Mouse (Mus musculus): ENCODE data around the gene Cenph. TPM values are rescaled to one million over a fixed set of nuclear protein-coding genes. Genes with fewer than 3 reads are reported as not detected.
"Not testable (repeated sequence)": the region's sequence is repeated elsewhere in the genome, so short reads cannot be mapped to it uniquely, and the experiment has no call there.

Gene Cenph
- total RNA-seq (2015) (36.9 and 44.5 TPM in 2 replicates), total RNA-seq (2017) (31.4 and 39.6 TPM in 2 replicates)

GRCm38 (mm10) chr13:100775252-100776055 lies at the start of gene Cenph:
Cenph (minus strand) TSS chr13:100775899.
- ATAC-seq (ENCODE audit: poor library complexity, severe bottlenecking): peak; percentile 99

GRCm38 (mm10) chr13:100824916-100825315 lies 49.2 kb upstream of the Cenph start:
- no peak for ATAC-seq (ENCODE audit: poor library complexity, severe bottlenecking)

GRCm38 (mm10) chr13:100824306-100824705 lies 48.6 kb upstream of the Cenph start:
- peak; percentile 40; the same call in 1 of the 2 replicates for ATAC-seq (ENCODE audit: poor library complexity, severe bottlenecking)

GRCm38 (mm10) chr13:100823863-100824262 lies 48.2 kb upstream of the Cenph start:
- ATAC-seq (ENCODE audit: poor library complexity, severe bottlenecking): no peak

- no peak for ATAC-seq (ENCODE audit: poor library complexity, severe bottlenecking)
These were observed 38.8 kb upstream of the Cenph start for GRCm38 (mm10) chr13:100814451-100814850.

- ATAC-seq (ENCODE audit: poor library complexity, severe bottlenecking): no peak
These were observed 30.1 kb upstream of the Cenph start for GRCm38 (mm10) chr13:100805776-100806175.

GRCm38 (mm10) chr13:100797171-100797570 lies 21.5 kb upstream of the Cenph start:
- ATAC-seq (ENCODE audit: poor library complexity, severe bottlenecking): no peak

GRCm38 (mm10) chr13:100789083-100789482 lies 13.4 kb upstream of the Cenph start:
- no peak for ATAC-seq (ENCODE audit: poor library complexity, severe bottlenecking)

GRCm38 (mm10) chr13:100788057-100788456 lies 12.4 kb upstream of the Cenph start:
- ATAC-seq (ENCODE audit: poor library complexity, severe bottlenecking): not testable (repeated sequence)

GRCm38 (mm10) chr13:100787316-100788010 lies 11.8 kb upstream of the Cenph start:
- ATAC-seq (ENCODE audit: poor library complexity, severe bottlenecking): no peak

GRCm38 (mm10) chr13:100786414-100786867 lies 10.7 kb upstream of the Cenph start, which contains the start of gene Ccnb1:
Ccnb1 (minus strand) TSS chr13:100786570.
- peak; percentile 97 for ATAC-seq (ENCODE audit: poor library complexity, severe bottlenecking)

- peak; percentile 41 for ATAC-seq (ENCODE audit: poor library complexity, severe bottlenecking)
These were observed 10.2 kb upstream of the Cenph start for GRCm38 (mm10) chr13:100785806-100786413.

- ATAC-seq (ENCODE audit: poor library complexity, severe bottlenecking): no peak
These were observed 1.8 kb upstream of the Cenph start for GRCm38 (mm10) chr13:100777491-100777890.

- no peak for ATAC-seq (ENCODE audit: poor library complexity, severe bottlenecking)
These were observed 1.0 kb upstream of the Cenph start for GRCm38 (mm10) chr13:100776710-100777109.

GRCm38 (mm10) chr13:100776056-100776419 lies 339 bp upstream of the Cenph start:
- ATAC-seq (ENCODE audit: poor library complexity, severe bottlenecking): no peak; the same call in 1 of the 2 replicates

GRCm38 (mm10) chr13:100774704-100775103 lies 995 bp downstream of the Cenph start:
- ATAC-seq (ENCODE audit: poor library complexity, severe bottlenecking): no peak

- ATAC-seq (ENCODE audit: poor library complexity, severe bottlenecking): no peak
These were observed 20.4 kb downstream of the Cenph start for GRCm38 (mm10) chr13:100755329-100755728.

- ATAC-seq (ENCODE audit: poor library complexity, severe bottlenecking): no peak
These were observed 21.5 kb downstream of the Cenph start for GRCm38 (mm10) chr13:100754186-100754585.

- ATAC-seq (ENCODE audit: poor library complexity, severe bottlenecking): no peak
These were observed 22.7 kb downstream of the Cenph start for GRCm38 (mm10) chr13:100753011-100753410.

GRCm38 (mm10) chr13:100752529-100752928 lies 23.2 kb downstream of the Cenph start:
- ATAC-seq (ENCODE audit: poor library complexity, severe bottlenecking): no peak

GRCm38 (mm10) chr13:100751402-100751801 lies 24.3 kb downstream of the Cenph start:
- no peak for ATAC-seq (ENCODE audit: poor library complexity, severe bottlenecking)
